Comparison of ENCODE assay signal across 21 mouse cellular contexts in genomic region chr1:183930363-183930982, GRCm38 (mm10).
DNase-seq lines count a peak whose midpoint lies in the region; ATAC-seq and TF ChIP-seq lines count a peak whose summit lies in the region.
"Had no signal": no experiment of that assay in that cellular context is flagged by ENCODE, and none has a peak within 500 bp of the region (broad histone marks: within the 10 kb centered on the region; RNA-seq: fewer than 3 reads in every experiment).

No protein-coding gene starts in this region.

- no peak overlapping the region for H3K9ac ChIP-seq in lung, postnatal 0 days (replicated peaks; ENCODE audit: low read depth)
- H3K9ac ChIP-seq: hindbrain, embryonic 13.5 days; liver, embryonic 12.5 days; lung, embryonic 15.5 days; neural tube, embryonic 12.5 days had no signal

- no peaks in the 10 kb centered on the region for H3K4me1 ChIP-seq in lung, postnatal 0 days (ENCODE audit: insufficient read depth, low read depth, low read length)
- H3K4me1 ChIP-seq: forebrain, embryonic 10.5 days; hindbrain, embryonic 13.5 days; liver, embryonic 12.5 days; lung, embryonic 15.5 days; neural tube, embryonic 12.5 days had no signal

- no peak for TF ChIP-seq EP300 in lung, postnatal 0 days (IDR thresholded peaks at IDR 0.05)

- 35% methylated on average over 4 of the region's 4 CpGs for WGBS in lung, postnatal 0 days

- H3K4me2 ChIP-seq in lung, postnatal 0 days (replicated peaks; ENCODE audit: low read depth, low read length), result no peak overlapping the region
- H3K4me2 ChIP-seq: heart, embryonic 11.5 days; hindbrain, embryonic 13.5 days; liver, embryonic 12.5 days; lung, embryonic 15.5 days; neural tube, embryonic 12.5 days had no signal

- no peaks in the 10 kb centered on the region for H3K36me3 ChIP-seq in lung, postnatal 0 days (ENCODE audit: insufficient read depth, low read length)
- H3K36me3 ChIP-seq: forebrain, embryonic 10.5 days; hindbrain, embryonic 13.5 days; liver, embryonic 12.5 days; lung, embryonic 15.5 days; neural tube, embryonic 12.5 days had no signal

- no peaks in the 10 kb centered on the region for H3K9me3 ChIP-seq in lung, postnatal 0 days (ENCODE audit: low read length)
- H3K9me3 ChIP-seq: forebrain, embryonic 10.5 days; hindbrain, embryonic 13.5 days; liver, embryonic 12.5 days; lung, embryonic 15.5 days; neural tube, embryonic 12.5 days had no signal

- peak; percentile 28 for DNase-seq in lung, postnatal 0 days (ENCODE audit: low spot score)
- no peak for DNase-seq in lung, postnatal 14 days
- peak; percentile 27 to 30 for DNase-seq in B cell, adult 2 months
- DNase-seq in gastrocnemius, postnatal 14 days, result peak; percentile 41
- no peak for DNase-seq in kidney, adult 18-20 months
- no peak for DNase-seq in layer of hippocampus, adult 11-12 months (ENCODE audit: low spot score)
- DNase-seq: cerebellum, adult 2 months; cerebellum, postnatal 36 days; heart, postnatal 10 days; kidney, adult 9 months; kidney, postnatal 25 days; right cerebral cortex, adult 18-20 months; thymus, postnatal 25 days had no signal

- peak; percentile 57 for ATAC-seq in lung, postnatal 0 days
- peak; percentile 42; the same call in 1 of the 2 replicates for ATAC-seq in neutrophil, adult 5-6 weeks (ENCODE audit: extremely low read depth, insufficient number of reproducible peaks, low FRiP score, poor library complexity, severe bottlenecking)
- ATAC-seq: inflammation-experienced regulatory T-cells, adult 6 months; liver, embryonic 12.5 days had no signal

- no peaks in the 10 kb centered on the region for H3K27me3 ChIP-seq in lung, postnatal 0 days (replicated peaks; ENCODE audit: insufficient read depth, low read length)
- H3K27me3 ChIP-seq: hindbrain, embryonic 13.5 days; liver, embryonic 12.5 days; lung, embryonic 15.5 days; neural tube, embryonic 12.5 days had no signal

- H3K4me3 ChIP-seq in lung, postnatal 0 days (ENCODE audit: low read depth, low read length), result no peak overlapping the region
- H3K4me3 ChIP-seq: forebrain, embryonic 10.5 days; hindbrain, embryonic 13.5 days; liver, embryonic 12.5 days; lung, embryonic 15.5 days; neural tube, embryonic 12.5 days had no signal

- no peak overlapping the region for H3K27ac ChIP-seq in lung, postnatal 0 days (ENCODE audit: low read length)
- H3K27ac ChIP-seq: forebrain, embryonic 10.5 days; hindbrain, embryonic 13.5 days; liver, embryonic 12.5 days; lung, embryonic 15.5 days; neural tube, embryonic 12.5 days had no signal

- TF ChIP-seq CTCF in lung, postnatal 0 days (IDR thresholded peaks at IDR 0.05), result no peak

- intact Hi-C loops in gastrocnemius, postnatal 14 days (cut with DNase I; ENCODE audit: low total_unique reads), result no loop called here

Comparison
In these comparisons a context has a peak if more than half of its experiments do, and no peak if none do; other contexts are left out.
1. DNase-seq: peak in lung, postnatal 0 days (single experiment), B cell, adult 2 months (2 of 2) and gastrocnemius, postnatal 14 days (single experiment); none in lung, postnatal 14 days (single experiment), kidney, adult 18-20 months (single experiment) and layer of hippocampus, adult 11-12 months (single experiment).